Mouse (Mus musculus): ENCODE measurements around the gene Gm49393.

- no peak for TF ChIP-seq CTCF (IDR thresholded peaks at IDR 0.05; ENCODE audit: borderline replicate concordance, insufficient read depth, low read depth, low read length)
- no peak for TF ChIP-seq POLR2A (IDR thresholded peaks at IDR 0.05; ENCODE audit: borderline replicate concordance, insufficient read depth, low read length)
These were observed 1.1 kb upstream of the Gm49393 start, which contains the start of the genes Gm49391 and Ctla2a for GRCm38 (mm10) chr13:60936500-60936901.
